Mouse (Mus musculus): ENCODE data around the gene Tnks2. TPM values are rescaled to one million over a fixed set of nuclear protein-coding genes. Genes with fewer than 3 reads are reported as not detected.

Gene Tnks2
- total and polyA plus RNA-seq, 3 experiments: 59.7 to 90.5 (median 73.1) TPM

- in situ Hi-C loops (cut with MboI; ENCODE audit: low pct_ligation_motif_present, low pct_unique_long_range_greater_than_20kb, low sequenced_read_pairs) (loop anchor here (5.0 kb wide), 1 partner anchor 99 kb away; the partner anchor contains the start of gene Fgfbp3), dilution Hi-C loops (cut with MboI; ENCODE audit: extremely low pct_ligation_motif_present, extremely low pct_unique_long_range_greater_than_20kb, low sequenced_read_pairs) (no loop called here)
- Histone ChIP-seq H3K9ac (ENCODE audit: insufficient read depth, low read depth) (no peak overlapping the region), H3K4me3 (replicated peaks in 1 of 3; ENCODE audit: low read depth in 2 of 3, low read length in 2 of 3, poor library complexity in 1 of 3) (no peak overlapping the region), H3K36me3 (replicated peaks in 1 of 2; ENCODE audit: control insufficient read depth in 1 of 2, insufficient read depth in 1 of 2, low read length in 1 of 2) (no peaks in the 10 kb centered on the region), H3K27ac (ENCODE audit: insufficient read depth, low read depth) (no peak overlapping the region), H3K4me2 (ENCODE audit: insufficient read depth, low read depth, poor library complexity, severe bottlenecking) (no peak overlapping the region), H3K4me1 (ENCODE audit: control insufficient read depth in 1 of 2, insufficient read depth in 2 of 2) (peaks cover 0 to 6% of the 10 kb centered on the region in 2 experiments; a peak in 1 of 4 replicates), H3K79me2 (replicated peaks; ENCODE audit: control insufficient read depth, extremely low read depth, insufficient read depth, poor library complexity, severe bottlenecking) (no peaks in the 10 kb centered on the region), H3K27me3 (replicated peaks) (no peaks in the 10 kb centered on the region), H3K9me3 (replicated peaks; ENCODE audit: low read length) (no peaks in the 10 kb centered on the region)
- TF ChIP-seq MAZ (IDR thresholded peaks at IDR 0.05; ENCODE audit: low read depth, low read length): no peak
- no peak for TF ChIP-seq RAD21 (IDR thresholded peaks at IDR 0.05; ENCODE audit: low read depth, low read length)
- no peak for TF ChIP-seq ETS1 (conservative IDR thresholded peaks at IDR 0.05; ENCODE audit: low read depth, low read length)
- no peak for TF ChIP-seq BHLHE40 (IDR thresholded peaks at IDR 0.05; ENCODE audit: low read depth, low read length)
- TF ChIP-seq CTCF (conservative IDR thresholded peaks at IDR 0.05 in 1 of 2, IDR thresholded peaks at IDR 0.05 in 1 of 2; ENCODE audit: low read depth in 2 of 2, low read length in 2 of 2): no peak
- no peak for TF ChIP-seq ZKSCAN1 (IDR thresholded peaks at IDR 0.05; ENCODE audit: borderline replicate concordance, low read depth, low read length)
- no peak for TF ChIP-seq E2F4 (IDR thresholded peaks at IDR 0.05; ENCODE audit: insufficient replicate concordance, low read depth, low read length)
- TF ChIP-seq ZMIZ1 (IDR thresholded peaks at IDR 0.05; ENCODE audit: low read depth, low read length): no peak
- TF ChIP-seq MXI1 (IDR thresholded peaks at IDR 0.05; ENCODE audit: low read depth, low read length): no peak
- TF ChIP-seq HCFC1 (IDR thresholded peaks at IDR 0.05; ENCODE audit: low read depth, low read length): no peak
- no peak for TF ChIP-seq CHD1 (IDR thresholded peaks at IDR 0.05; ENCODE audit: low read depth, low read length)
- no peak for TF ChIP-seq NELFE (IDR thresholded peaks at IDR 0.05; ENCODE audit: low read depth, low read length)
- TF ChIP-seq PAX5 (IDR thresholded peaks at IDR 0.05; ENCODE audit: low read length): no peak
- no peak for TF ChIP-seq USF2 (conservative IDR thresholded peaks at IDR 0.05; ENCODE audit: low read depth, low read length)
- no peak for TF ChIP-seq JUND (conservative IDR thresholded peaks at IDR 0.05; ENCODE audit: low read depth, low read length)
- no peak for TF ChIP-seq MYC (IDR thresholded peaks at IDR 0.05; ENCODE audit: low read depth, low read length)
- TF ChIP-seq USF1 (IDR thresholded peaks at IDR 0.05; ENCODE audit: low read depth, low read length): no peak
- no peak for TF ChIP-seq POLR2AphosphoS2 (IDR thresholded peaks at IDR 0.05; ENCODE audit: low read depth, low read length)
- DNase-seq (ENCODE audit: extremely low read depth): no peak
These were observed 15.7 kb upstream of the Tnks2 start for GRCm38 (mm10) chr19:36818141-36818885.

GRCm38 (mm10) chr19:36819199-36819598, 14.8 kb upstream of the Tnks2 start:
- no peaks in the 10 kb centered on the region for H3K27me3 ChIP-seq (replicated peaks)
- DNase-seq (ENCODE audit: extremely low read depth): no peak
- H3K9ac ChIP-seq (ENCODE audit: insufficient read depth, low read depth): no peak overlapping the region
- no peaks in the 10 kb centered on the region for H3K9me3 ChIP-seq (replicated peaks; ENCODE audit: low read length)
- H3K4me3 ChIP-seq (replicated peaks in 1 of 3; ENCODE audit: low read depth in 2 of 3, low read length in 2 of 3, poor library complexity in 1 of 3): no peak overlapping the region
- in situ Hi-C loops (cut with MboI; ENCODE audit: low pct_ligation_motif_present, low pct_unique_long_range_greater_than_20kb, low sequenced_read_pairs): loop anchor here (5.0 kb wide), 1 partner anchor 98 kb away; the partner anchor contains the start of gene Fgfbp3
- TF ChIP-seq ELF1 (IDR thresholded peaks at IDR 0.05; ENCODE audit: low read depth, low read length): no peak
- no peak for TF ChIP-seq ZNF384 (IDR thresholded peaks at IDR 0.05; ENCODE audit: low read depth, low read length)
- TF ChIP-seq UBTF (IDR thresholded peaks at IDR 0.05; ENCODE audit: low read depth, low read length): no peak
- no peak for TF ChIP-seq KAT2A (IDR thresholded peaks at IDR 0.05; ENCODE audit: insufficient replicate concordance, low read length)
- no peak for TF ChIP-seq RAD21 (IDR thresholded peaks at IDR 0.05; ENCODE audit: low read depth, low read length)
- TF ChIP-seq EP300 (IDR thresholded peaks at IDR 0.05; ENCODE audit: low read length): no peak
- no peak for TF ChIP-seq NELFE (IDR thresholded peaks at IDR 0.05; ENCODE audit: low read depth, low read length)
- no peak for TF ChIP-seq ZMIZ1 (IDR thresholded peaks at IDR 0.05; ENCODE audit: low read depth, low read length)
- no peak for TF ChIP-seq JUND (conservative IDR thresholded peaks at IDR 0.05; ENCODE audit: low read depth, low read length)
- peaks cover 0 to 6% of the 10 kb centered on the region in 2 experiments; a peak in 1 of 4 replicates for H3K4me1 ChIP-seq (ENCODE audit: control insufficient read depth in 1 of 2, insufficient read depth in 2 of 2)
- H3K79me2 ChIP-seq (replicated peaks; ENCODE audit: control insufficient read depth, extremely low read depth, insufficient read depth, poor library complexity, severe bottlenecking): no peaks in the 10 kb centered on the region
- no peak overlapping the region for H3K27ac ChIP-seq (ENCODE audit: insufficient read depth, low read depth)
- no peaks in the 10 kb centered on the region for H3K36me3 ChIP-seq (replicated peaks in 1 of 2; ENCODE audit: control insufficient read depth in 1 of 2, insufficient read depth in 1 of 2, low read length in 1 of 2)
- H3K4me2 ChIP-seq (ENCODE audit: insufficient read depth, low read depth, poor library complexity, severe bottlenecking): no peak overlapping the region
- dilution Hi-C loops (cut with MboI; ENCODE audit: extremely low pct_ligation_motif_present, extremely low pct_unique_long_range_greater_than_20kb, low sequenced_read_pairs): no loop called here
